Mouse (Mus musculus) adrenal gland, postnatal 25 days (tissue): Measurements from ENCODE around the gene Nmt1. TPM values are rescaled to one million over a fixed set of nuclear protein-coding genes. Genes with fewer than 3 reads are reported as not detected.

Source experiments
- DNase-seq: peaks from one replicate; pipeline ENCODE4 v3.0.0; 2021; ENCODE audit warnings: mixed read lengths
- total RNA-seq: library from RNA; stranded (reverse); gene quantifications from 2 replicates; pipeline ENCODE4 v1.2.3, GENCODE M21; 2021

Nmt1 gene
- total RNA-seq, 1 experiment from 2014 or later, result 104 TPM

DNA sequence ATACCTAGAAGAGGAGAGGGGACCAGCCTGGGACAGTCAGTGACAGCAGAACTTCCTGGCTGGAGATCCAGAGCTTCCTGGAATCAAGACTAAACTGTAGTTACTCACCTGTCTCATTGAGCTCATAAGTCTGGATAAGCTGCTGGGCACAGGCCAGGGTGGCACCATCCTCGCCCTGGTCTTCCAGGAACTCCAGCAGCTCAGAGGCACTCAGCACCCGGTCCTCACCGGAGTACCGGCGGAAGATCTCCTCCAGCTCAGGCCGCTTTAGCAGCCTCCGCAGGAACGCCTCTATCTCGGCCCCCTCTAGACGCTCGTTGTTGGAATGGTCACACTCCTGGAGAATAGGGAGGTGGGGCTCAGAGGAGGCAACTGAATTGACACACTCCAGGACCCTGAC, 50.1 kb downstream of the Nmt1 start:
- DNase-seq, result no peak

DNA sequence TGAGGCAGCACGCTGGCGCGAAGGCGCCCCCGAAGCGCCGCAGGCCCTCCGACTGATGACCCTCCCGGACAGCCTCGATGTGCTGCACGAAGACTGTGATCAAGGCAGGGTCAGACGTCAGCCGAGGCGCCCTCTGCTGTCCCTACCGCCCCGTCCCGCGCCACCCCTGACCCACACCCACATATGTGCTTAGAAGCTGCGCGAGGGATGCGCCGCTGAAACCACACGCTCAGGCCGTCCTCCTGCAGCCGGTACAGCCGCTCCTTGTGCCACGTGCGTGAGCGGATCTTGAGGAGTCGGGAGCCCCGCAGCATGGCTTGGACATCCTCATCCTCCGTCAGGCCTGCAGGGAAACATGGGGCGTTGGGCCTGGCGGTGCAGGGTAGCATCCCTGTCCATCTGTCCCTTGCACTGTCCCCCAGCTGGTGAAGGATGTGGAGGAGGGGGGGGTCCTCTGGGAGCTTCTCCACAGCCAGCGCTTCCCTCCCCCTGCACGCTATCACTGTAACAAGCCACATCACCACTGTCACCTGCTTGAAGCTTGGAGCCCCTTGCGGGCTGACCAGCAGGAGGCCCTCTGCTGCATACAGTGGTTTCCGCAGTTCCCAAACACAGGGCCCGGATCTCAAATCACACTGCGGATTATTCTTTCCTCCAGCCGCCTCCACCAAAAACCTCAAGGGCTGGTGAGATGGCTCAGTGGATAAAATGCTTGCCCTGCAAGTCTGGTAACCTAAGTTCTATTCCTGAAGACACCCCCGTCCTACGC, 52.5 kb downstream of the Nmt1 start:
- DNase-seq, result no peak

DNA sequence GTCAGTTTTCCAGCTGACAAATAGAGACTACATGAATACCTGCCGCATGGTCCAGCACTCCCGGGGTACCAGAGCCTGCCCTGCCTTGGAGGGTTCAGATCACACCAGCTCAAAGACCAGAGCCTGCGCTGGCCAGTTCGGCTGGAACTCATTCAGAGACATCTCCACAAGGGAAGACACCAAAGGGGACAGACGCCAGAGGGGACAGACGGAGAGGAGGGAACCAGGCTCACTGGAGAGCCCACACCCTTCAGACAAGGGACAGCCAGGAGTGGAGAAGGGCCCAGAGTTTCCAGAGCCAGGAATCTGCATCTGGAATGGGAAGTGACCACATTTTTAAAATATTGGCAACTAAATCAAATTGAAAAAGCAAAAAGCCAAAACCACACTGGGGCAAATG, 53.6 kb downstream of the Nmt1 start:
- no peak for DNase-seq

DNA sequence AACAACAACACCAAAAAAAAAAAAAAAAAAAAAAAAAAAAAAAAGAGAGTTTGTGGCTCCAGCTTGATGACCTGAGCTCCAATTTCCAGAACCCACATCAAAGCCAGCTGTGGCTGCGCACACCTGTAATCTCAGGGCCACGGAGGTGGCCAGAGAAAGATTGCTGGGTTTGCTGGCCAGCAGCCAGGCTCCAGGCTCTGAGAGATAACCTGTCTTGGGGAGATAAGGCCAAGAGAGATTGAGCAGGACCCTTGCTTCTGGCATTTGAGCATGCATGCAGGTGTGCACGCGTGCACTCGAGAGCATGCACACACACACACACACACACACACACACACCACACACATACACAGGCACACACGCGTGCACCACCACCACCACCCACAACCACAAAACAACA, 65.3 kb downstream of the Nmt1 start:
- no peak for DNase-seq

DNA sequence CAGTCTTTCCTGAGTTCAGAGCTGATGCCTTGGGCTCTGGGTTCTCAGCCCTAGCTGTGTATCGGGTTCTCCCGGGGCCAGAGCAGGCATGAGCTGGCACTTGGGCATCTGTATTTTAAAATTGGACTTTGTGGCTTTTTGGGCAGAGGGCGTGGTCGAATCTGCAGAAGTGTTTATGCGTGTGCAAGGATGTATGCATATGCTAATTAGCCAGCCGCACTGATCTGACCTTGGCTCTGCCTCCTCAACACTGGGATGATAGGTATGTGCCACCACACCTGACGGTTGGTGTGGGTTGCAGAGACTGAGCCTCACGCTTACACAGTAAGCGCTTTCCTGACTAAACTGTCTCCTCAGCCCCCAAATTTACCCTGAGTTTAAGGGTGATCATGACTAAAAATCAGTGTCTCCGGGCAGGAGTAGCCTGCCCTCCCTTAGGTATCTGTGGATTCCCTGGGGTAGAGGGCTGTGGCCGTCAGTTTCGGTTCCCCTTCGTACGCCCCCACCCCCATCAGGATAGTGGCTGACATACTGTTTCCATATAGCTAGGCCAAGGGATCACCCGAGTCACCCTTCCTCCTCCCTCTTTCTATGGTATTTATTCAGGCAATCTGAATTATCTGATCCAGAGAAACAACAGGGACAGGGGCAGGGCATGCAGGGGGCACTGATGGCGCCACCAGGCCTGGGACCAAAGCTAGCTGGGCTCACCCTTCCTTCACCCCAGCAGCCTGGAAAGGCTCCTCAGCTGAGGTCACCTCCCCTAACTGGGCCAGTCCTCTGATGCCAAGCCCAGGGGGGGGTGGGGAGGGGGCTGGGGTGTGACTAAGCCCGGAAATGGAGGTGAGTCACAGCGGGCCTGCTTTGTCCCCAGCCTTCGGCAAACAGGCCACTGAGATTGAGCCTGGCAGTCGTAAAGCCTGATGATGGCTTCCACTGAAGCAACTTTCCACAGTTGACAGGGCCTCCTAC, 66.2 kb downstream of the Nmt1 start:
- peak; percentile 65 for DNase-seq

GRCm38 (mm10) chr11:103095107-103095670, 67.2 kb downstream of the Nmt1 start:
- DNase-seq, result no peak

- DNase-seq, result no peak
These were observed 67.8 kb downstream of the Nmt1 start for GRCm38 (mm10) chr11:103095801-103096200.

- no peak for DNase-seq
These were observed 69.2 kb downstream of the Nmt1 start for GRCm38 (mm10) chr11:103096979-103097894.

DNA sequence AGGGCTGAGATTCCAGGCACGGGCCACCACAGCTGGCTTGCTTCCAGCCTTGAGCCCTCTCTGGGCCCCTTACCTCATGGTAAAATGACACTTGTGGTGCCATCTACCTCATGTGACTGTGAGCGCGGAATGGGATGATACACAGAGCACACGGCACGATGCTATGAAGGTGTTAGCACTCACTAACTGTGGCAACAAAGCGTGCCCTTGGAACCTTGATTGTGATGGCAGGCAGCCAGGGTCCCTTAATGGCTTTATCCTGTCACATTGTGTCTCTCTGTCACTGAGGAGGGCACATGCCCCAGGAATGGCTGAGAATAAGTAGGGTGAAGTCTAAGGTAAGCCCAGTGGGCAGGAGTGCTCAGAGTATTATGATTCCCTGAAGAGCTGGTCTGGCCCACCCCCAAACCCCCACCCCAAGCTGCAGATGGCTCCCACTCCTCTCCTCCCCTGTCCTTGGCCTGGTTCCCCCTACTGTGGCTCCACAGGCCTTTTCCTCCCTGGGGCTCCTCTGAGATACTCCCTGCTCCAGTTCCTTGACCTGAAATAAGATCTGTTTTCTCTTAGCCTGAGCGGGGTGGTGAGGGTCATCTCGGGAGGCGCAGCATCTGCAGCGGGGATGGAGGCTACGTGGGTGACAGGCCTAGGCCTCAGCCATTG, 70.7 kb downstream of the Nmt1 start:
- no peak for DNase-seq

DNA sequence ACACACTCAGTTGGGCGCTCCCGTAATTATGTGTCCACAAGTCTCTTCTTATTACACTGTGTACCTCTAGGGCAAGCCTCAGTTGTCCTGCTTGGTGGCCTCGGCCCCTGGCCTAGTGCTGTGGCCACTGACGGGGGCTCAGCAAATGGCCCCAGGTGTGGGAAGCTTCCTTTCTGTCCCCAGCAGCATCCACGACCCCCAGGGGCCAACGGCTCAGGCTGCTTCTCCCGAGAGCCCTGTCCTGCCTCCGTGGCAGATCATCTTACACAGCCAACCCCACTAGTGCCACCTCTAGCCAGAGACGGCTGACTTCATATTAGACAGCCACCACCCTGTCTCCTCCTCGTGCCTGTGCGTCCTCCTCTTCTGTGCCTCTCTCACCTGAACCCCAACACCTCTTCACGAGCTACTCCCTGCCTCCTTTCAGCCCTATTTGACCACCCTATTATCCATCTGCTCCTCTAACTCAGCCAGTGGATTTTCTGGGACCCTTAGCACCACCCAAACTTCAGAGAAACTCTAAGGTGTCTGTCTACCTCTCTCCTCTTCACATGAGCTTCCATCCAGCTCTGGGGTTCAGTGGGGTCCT, 71.5 kb downstream of the Nmt1 start:
- no peak for DNase-seq

GRCm38 (mm10) chr11:103100361-103100760, 72.4 kb downstream of the Nmt1 start:
- no peak for DNase-seq

- DNase-seq, result peak; percentile 86
These were observed 73.5 kb downstream of the Nmt1 start, which contains the start of the genes Plcd3 and Acbd4 for GRCm38 (mm10) chr11:103101481-103101865. TSS of gene Plcd3 (minus strand) at chr11:103101658. TSS of gene Acbd4 (plus strand) at chr11:103101682.

GRCm38 (mm10) chr11:103101866-103102501, 74.0 kb downstream of the Nmt1 start:
- peak; percentile 81 for DNase-seq

GRCm38 (mm10) chr11:103102725-103103349, 74.8 kb downstream of the Nmt1 start:
- peak; percentile 98 for DNase-seq

GRCm38 (mm10) chr11:103103621-103104020, 75.6 kb downstream of the Nmt1 start:
- DNase-seq, result no peak

DNA sequence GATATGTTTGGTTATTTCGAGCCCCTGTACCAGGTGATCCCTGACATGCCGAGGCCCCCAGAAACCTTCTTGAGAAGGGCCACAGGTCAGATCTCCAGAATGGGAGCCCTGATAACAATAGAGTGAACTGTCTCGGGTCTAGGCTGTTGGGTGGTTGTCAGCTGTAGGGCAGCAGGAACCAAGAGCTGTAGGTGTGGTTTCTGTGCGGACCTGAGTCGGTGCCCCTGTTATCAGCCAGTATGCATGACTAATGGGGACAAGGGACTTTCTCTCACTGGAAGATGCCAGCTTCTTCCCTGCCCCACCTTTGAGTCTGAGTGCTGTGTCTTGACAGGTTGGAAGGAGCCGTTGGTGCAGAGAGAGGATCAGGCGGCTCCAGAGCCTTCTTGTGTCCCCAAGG, 76.5 kb downstream of the Nmt1 start:
- DNase-seq, result no peak

- no peak for DNase-seq
These were observed 77.3 kb downstream of the Nmt1 start for GRCm38 (mm10) chr11:103105180-103105725.

GRCm38 (mm10) chr11:103105810-103106209, 77.8 kb downstream of the Nmt1 start:
- no peak for DNase-seq

DNA sequence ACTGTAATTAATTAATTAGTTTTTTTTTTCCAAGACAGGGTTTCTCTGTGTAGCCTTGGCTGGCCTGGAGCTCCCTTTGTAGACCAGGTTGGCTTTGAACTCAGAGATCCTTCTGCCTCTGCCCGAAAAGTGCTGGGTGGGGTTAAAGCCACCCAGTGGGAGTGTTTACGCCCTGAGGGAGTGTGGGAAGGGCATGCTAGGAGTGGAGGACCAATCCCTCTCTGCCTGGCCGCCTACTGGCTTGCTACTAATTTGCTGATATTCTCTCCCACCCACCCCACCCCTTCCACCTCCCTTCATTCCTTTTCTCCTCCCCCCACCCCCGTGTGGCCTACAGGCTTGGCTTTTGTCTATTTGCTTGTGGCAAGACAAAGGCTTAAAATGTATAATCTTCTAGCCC, 78.4 kb downstream of the Nmt1 start:
- no peak for DNase-seq
